Mouse (Mus musculus): ENCODE data around the gene Hunk. TPM values are rescaled to one million over a fixed set of nuclear protein-coding genes. Genes with fewer than 3 reads are reported as not detected.
A peak's percentile ranks its signal among the peaks of the same experiment; 100 is the strongest.

The Hunk gene
- total RNA-seq, 2 experiments from 2014 or later: 12.7 to 18.7 TPM

DNA sequence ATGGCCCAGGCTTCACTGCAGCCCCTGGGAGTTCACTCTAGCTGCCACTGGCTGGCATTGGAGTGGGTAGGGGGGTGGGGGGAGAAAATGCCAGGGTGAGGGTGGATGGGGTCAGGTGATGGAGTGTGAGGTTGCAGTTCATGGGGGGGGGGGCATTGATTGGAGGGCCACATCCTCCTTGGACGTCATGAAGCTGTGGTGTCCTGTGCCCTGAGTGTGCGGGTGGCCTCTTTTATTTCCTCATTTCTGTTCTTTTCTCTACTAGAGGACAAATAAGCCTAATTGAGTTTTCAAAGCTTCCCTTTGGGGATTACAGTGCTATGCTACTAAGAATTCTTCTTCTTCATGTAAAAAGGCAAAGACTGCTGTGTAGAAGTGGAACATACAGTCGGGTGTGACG is 99.8 kb downstream of the Hunk start:
- intact Hi-C loops (cut with DNase I): no loop called here
- DNase-seq (ENCODE audit: low spot score in 2 of 2): no peak

DNA sequence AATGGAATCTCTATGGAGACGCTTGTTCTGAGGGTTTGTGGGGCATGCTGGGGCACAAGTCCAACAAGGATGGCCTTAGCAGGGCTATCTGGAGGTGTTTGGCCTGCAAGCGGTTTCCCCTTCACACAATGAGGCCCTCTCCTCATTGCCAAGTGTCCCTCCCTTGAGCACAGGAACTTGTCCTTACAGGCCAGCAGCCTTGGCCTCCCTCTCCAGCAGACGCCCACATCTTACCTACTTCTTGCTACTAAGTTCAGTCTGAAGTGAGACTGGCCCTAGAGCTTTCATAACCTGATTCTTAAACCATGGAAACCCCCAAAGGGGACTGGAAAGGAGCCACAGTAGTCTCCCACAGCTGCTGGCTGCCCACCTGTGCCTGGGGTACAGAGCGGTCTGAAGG is 104.3 kb downstream of the Hunk start:
- intact Hi-C loops (cut with DNase I): no loop called here
- no peak for DNase-seq (ENCODE audit: low spot score in 2 of 2)

DNA sequence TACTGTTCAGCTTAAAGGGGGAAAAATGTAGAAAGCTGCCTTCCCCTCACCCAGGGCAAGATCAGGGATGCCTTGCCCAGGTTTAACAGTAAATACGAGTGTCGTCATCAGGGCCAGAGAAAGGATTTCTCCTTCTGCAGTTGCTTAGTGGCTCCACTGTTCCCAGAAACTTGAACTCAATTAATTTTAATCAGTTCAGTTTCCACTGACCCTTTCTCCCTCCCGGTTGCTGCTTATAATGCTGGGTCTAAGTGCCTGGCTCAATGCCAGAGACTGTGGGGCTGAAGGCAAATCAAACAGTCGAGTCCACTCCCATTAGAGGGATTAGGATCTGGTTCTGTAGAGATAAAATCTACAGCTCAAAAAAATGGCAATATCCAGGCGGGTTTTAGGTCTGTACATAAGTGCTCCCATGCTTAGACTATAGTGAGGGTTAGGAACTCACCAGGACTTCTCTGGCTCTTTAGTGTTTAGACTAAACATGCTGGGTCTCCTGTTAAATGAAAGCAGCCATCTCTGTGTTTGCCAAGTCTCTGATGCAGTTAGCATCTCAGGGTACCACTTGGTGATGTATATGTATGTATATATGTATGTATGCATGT is 106.2 kb downstream of the Hunk start:
- DNase-seq (ENCODE audit: low spot score in 2 of 2): no peak
- intact Hi-C loops (cut with DNase I): no loop called here

DNA sequence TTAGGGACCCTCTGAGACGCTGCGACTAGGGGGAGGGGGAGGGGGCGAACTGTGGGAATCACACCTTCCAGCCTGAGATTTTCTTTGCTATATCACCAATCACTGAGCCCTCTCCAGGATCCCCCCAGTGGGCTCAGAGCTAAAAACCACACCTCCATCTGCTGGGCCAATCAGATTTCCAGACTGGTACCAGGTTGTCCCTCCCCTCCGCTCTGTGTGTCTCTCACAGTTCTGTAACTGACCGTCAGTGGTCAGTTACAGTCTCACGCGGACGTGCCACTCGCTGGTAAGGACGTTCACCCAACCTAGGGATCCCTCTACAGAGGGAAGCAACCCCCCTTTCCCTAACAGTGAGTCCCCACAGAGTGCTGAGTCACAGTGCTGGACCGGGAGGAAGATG is 111.1 kb downstream of the Hunk start:
- intact Hi-C loops (cut with DNase I): loop anchor here (5.0 kb wide), 3 partner anchors 110 to 215 kb away; partner anchors contain the start of gene Hunk
- DNase-seq (ENCODE audit: low spot score in 2 of 2): no peak

DNA sequence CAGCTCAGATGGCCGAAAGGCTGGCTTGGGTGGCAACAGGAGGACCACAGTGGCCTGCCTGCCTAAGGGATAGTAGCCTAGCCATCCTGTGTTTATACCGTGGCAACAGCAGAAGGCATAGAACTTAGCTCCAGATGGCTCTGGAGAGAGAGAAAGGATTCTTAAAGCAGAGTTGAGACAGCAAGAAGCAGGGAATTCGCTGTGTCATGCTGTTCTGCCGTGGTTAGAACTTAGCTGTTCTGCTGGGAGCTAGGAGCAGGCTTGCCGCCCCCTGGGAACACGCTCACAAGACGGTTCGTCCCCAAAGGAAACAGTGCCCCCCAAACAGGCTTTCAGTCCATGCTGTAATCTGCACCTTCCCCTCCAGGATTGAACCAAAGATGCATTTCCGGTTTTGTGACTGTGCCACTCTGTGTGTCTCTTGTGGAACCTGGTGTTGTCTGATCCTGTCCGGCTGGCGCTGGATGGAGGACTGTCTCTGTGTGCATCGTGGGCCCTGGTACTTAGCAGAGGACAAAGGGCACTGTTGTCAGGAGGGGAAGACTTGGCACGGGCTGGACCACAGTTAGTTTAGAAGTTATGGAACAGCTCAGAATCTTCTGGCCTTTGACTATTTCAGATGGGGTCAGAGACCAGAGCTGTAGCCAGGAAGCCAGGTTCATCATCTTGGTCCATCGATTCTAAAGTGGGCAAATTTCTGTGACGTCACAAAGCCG is 112.1 kb downstream of the Hunk start:
- DNase-seq (ENCODE audit: low spot score in 2 of 2): peak; percentile 29 to 68

DNA sequence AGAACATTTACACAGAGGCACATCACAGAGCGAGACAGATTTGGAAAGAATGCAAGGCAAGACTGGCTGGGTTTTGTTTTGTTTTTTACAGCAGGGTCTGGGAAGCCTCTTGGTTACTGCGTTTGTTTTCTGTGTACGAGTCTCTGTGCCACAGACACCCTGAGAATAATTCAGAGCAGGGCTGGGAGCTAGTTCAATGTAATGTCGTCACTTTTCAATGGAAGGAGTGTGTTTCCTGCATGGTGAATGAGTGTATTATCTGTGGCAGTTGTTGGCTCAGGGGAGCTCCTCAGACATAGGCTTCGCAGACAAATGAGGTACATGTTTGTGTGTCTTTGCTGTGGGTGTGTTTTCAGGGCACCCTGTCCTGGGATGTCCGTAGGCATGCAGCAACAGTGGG is 115.0 kb downstream of the Hunk start:
- intact Hi-C loops (cut with DNase I): no loop called here
- no peak for DNase-seq (ENCODE audit: low spot score in 2 of 2)

More for the DNA sequence above, 112.1 kb downstream of the Hunk start:
- intact Hi-C loops (cut with DNase I): loop anchor here (5.0 kb wide), 3 partner anchors 111 to 214 kb away; partner anchors contain the start of gene Hunk

DNA sequence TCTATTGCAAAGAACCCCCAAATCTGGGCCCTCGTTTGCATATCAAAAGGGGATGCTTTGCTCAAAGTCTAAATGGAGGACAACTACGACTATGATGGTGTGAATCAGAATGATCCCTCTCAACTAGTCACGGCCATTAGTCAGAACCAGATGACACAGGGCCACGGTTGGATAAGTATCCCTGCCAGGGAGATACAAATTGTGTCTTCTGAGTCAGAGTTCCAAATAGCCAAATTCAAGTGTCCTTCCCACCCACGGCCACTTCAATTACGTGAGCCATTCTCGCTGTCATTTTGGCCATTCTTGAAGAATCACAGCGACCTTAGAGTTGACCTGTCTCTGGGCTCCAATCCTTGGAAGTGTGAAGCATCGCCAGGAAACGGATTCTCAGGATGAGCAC is 119.4 kb downstream of the Hunk start:
- intact Hi-C loops (cut with DNase I): no loop called here
- DNase-seq (ENCODE audit: low spot score in 2 of 2): no peak

DNA sequence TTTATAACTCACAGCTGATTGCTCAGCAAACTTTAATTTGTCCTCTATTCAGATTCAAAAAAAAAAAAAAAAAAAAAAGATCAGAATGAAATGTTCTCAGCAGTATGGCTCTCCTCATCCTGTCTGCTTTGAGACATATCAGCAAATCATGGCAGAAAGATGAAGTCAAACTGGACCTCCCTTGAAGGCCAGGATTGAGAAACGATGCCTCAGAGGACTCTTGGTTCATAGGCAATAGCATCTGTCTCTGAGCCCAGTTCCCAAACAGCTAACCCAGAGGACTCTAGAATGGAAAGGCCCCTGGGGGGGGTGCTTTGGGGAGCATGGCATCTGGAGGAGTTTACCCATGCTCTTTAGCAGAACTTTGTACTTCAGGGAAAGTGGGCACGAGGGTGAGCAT is 119.9 kb downstream of the Hunk start:
- no peak for DNase-seq (ENCODE audit: low spot score in 2 of 2)
- intact Hi-C loops (cut with DNase I): no loop called here

DNA sequence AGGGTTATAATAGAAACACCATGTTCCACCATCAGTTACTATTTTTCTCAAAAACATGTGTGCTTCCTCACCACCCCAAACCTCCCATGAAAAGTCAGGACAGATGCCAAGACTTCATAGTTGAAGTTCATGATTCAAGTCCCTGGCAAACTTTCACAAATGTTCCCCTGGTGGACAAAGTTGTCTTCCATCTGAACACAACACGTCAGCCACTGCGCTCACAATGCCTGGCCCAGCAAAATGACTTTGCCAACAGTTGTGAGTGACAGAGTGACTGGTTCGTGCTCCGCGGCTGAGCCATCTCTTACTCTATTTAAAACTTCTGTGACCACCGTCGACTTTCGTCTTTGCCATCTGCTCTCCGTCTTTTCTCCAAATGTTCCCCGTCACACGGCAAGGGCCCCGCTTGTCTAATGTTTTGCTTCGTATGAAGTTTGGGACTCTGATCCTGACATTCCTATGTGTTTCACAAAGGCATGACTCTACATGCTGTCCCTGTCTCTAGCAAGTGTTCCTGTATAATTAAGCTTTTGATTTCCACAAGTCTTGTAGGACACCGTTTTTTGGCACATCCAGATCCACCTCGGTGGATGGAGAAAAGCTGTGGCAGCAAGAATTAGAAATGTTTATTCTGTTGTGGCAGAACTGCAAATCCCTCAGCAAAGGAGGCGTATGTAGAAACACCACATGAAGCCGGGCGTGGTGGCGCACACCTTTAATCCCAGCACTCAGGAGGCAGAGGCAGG is 125.9 kb downstream of the Hunk start:
- no peak for DNase-seq (ENCODE audit: low spot score in 2 of 2)
- intact Hi-C loops (cut with DNase I): no loop called here

DNA sequence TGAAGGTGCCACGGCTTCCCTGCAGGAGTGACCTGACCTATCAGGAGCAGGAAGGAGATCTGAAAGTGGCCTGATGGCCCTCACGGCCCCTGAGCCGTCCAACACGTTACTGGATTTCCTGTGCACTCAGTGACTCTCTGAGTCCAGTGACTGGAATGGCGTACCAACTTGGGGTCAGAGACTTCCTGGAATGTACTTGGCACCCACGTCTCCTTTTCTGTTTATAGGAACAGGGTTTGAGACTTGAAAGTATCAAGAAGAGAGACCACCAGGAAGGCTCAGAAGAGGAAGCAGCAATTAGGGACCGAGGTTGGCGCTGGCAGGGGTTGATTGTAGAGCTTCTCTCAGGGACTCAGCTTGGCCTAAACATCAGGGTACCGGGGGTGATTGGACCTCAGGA is 131.2 kb downstream of the Hunk start:
- intact Hi-C loops (cut with DNase I): no loop called here
- DNase-seq (ENCODE audit: low spot score in 2 of 2): no peak

DNA sequence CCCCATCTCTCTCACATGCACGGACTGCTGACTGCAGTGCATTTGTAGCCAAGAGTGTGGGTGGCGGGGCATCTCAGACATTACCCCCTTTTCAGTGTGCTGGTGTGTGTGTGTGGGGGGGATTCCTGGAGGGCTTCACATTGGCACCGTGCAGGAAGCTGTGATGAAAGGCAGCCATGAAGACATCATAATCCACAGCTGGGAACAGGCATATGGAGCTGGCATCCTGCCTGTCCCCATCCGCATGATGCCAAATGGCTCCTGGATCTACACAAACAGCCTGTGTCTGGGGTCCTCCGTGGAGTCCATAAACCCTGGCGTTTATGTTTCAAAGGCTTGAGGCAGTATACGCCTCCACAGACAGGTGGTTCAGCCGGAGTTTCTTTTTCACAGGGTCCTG is 132.4 kb downstream of the Hunk start:
- intact Hi-C loops (cut with DNase I): no loop called here
- peak in 1 of 2 experiments; percentile 26 for DNase-seq (ENCODE audit: low spot score in 2 of 2)

DNA sequence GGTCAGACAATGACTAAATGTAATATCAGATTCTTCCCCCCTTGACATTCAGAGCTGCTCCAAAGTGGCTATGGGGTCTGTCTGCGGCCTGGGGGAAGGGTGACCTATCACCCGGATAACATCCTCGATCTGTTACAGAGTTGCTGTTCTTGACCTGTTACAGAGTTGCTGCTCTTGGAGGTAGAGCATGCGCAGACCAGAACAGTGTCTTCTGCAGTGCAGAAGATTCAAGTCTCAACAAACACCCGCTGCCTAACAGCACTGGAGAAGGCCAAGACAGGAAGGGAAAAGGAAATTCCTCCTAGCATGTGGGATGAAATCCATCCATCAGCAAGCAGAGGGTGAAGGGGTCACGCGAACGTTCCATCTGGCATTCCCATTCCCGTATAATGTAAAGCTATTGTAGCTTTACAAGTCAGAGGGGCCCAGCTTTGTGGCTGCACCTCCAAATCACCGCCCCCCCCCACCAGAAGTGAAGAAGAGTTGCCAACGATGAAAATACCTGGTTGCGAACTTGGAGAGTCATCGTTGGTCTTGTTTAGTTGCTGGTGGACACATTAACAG is 133.0 kb downstream of the Hunk start:
- no peak for DNase-seq (ENCODE audit: low spot score in 2 of 2)
- intact Hi-C loops (cut with DNase I): no loop called here

DNA sequence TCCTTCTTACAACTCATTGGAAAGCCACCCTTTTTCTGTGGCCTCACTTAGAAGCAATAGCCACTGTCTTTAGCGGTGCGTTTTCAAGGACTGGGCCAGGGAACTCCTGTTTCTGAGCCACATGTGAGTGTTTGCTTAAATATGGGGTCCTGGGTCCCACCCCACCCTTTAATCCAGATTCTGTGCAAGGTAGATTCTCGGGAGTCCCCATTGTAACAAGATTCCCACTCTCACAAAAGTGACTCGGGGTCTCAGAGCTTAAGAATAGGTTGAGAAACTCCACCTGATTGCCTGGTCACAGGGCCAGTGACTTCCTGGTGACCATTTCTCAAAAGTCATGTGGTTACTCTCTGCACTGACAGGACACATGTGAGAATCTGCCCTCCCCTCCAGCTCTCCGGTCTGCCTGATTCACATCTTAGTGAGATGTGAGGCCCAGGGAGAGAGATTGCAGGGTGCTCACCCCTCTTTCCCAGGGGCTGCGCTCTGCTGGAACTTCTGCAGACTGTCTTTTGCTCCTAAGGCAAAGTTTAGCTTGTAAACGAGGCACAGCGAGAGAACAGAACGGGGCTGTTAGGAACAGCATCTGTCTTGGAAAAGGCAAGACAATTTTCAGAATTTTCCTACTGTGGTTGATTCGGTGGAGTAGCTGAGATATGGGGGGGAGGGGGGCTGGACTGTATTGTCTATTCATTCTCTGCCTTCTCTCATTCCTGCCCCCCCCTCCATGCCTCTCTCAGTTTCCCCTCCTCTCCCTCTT is 135.6 kb downstream of the Hunk start:
- intact Hi-C loops (cut with DNase I): no loop called here
- DNase-seq (ENCODE audit: low spot score in 2 of 2): no peak

DNA sequence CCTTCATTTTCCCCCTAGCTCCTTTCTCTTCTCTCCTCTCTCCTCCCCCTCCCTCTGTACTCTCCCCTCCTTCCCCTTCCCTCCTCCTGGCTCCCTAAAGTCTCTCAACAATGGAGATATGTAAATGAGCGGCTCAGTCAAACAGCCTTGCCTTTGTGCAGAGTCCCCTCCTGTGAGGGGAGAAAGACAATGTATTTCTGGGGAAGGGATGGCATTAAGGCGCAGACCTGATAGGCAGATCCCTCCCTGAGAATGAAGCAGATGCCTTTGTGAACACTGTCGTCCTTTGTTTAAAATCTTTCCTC is 136.1 kb downstream of the Hunk start:
- intact Hi-C loops (cut with DNase I): no loop called here
- no peak for DNase-seq (ENCODE audit: low spot score in 2 of 2)

DNA sequence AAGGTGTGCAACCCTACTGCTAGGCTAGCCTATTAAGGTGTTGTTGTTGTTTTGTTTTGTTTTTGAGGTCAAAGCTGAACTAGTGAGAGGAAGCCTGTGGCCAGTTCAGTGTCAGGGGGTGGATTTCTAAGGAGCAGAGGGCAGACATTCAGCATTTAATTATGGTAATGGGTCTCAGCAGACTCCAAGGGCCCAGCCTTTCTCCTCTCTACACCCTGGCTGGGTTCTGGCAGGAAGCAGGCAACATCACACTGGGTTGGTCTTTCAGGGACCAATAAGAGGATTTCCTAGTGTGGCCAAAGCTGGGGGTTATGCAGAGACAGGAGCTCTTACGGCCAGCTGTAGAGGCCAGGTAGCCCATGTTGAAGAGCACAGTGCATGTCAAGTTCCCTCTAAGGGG is 136.8 kb downstream of the Hunk start:
- intact Hi-C loops (cut with DNase I): no loop called here
- no peak for DNase-seq (ENCODE audit: low spot score in 2 of 2)

DNA sequence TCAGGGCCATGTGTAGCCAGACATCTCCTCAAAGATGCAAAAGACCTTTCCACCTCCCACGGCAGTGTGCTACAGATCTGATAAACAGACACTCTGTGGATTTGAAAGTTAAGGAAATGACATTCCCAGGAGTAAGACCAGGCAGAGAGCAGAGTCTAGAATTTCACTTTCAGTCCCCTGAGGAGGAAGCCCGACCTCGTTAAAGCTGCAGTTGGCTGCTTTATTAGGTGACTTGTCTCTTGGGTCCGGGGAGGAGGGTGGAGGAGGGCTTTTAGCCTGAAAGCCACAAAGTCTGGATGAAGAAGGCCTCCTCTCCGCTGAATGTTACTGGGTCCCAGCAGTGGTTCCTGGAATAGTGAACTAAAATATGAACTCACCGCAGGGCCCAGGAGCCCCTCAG is 137.6 kb downstream of the Hunk start:
- intact Hi-C loops (cut with DNase I): no loop called here
- DNase-seq (ENCODE audit: low spot score in 2 of 2): no peak

DNA sequence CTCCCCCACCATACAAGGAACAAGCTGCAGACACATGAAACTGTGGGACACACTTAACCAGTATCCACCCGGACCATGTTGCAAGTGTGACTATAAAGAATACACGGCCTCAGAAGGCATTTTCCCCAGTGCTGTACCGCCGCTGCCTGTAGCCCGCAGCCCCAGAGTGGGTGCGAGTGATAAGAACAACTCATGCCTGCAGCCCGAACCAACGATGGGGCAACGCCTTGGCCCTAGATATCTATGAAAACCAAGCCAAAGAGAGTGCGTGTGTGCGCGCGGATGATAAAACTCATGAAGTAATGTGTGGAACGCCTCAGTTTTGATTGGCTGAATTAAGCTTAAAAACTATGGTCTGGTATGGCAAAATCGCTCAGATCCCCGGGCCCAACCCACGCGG is 138.1 kb downstream of the Hunk start:
- no peak for DNase-seq (ENCODE audit: low spot score in 2 of 2)
- intact Hi-C loops (cut with DNase I): no loop called here

DNA sequence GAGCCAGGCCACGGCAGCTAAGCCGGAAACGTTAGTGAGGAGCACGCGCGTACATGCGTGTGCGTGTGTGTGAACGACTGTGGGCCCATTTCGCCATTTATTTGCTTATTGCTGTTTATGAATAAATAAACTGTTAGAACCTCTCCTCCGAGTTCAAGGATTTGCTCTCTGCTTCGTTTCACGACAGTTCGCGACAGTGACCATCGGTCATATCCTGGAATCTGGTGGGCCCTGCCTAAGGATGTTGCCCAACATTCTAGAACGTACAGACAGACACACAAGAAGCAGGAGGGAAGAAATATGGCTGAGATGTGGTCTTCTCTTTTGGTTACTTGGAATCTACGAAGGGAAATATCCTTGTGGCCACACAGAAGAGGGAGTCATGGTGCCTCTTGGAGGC is 138.6 kb downstream of the Hunk start:
- DNase-seq (ENCODE audit: low spot score in 2 of 2): no peak
- intact Hi-C loops (cut with DNase I): no loop called here

DNA sequence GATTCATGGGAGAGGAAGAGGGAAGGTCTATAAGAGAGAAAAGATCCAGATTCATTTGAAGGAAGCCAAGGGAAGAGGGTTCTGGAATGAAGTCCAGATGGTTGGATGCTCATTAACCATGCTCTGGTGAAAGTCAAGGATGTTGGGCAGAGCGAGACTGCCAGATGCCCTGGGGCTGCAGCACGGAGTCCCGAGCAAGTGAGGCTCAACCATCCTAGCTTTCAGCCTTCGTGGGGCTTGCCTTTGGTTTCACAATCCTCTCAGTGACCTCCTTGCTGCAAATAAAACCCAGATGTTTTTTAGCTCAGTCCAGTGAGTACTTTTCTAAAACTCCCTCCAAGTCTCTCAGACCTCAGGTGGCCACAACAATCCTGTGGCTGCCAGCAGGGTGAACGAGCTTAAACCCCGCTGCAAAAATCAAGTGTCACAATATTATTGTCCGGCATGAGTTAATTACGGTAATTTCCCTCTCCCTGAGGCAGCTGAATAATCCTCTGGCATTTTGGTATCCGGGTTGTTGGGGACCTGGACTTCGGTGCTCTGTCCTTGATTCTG is 147.4 kb downstream of the Hunk start:
- intact Hi-C loops (cut with DNase I): no loop called here
- no peak for DNase-seq (ENCODE audit: low spot score in 2 of 2)

DNA sequence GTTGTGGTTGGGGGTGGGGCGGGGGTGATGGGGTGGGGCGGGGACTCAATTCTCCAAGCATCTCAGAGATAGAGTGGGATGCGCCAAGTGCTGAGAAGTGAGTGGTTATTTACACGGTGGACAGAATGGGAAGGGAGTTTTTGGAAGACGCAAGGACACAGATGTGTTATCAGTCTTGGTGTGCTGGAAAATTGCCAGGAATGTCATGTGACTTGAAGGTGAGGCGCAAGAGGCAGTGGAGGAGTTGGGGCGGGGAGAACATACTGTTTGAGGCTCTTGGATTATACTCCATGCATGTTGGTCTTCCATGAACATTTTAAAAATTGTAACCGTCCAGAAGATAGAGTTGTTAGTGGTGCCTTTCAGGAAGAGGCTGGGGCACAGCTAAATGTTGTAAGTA is 148.8 kb downstream of the Hunk start:
- no peak for DNase-seq (ENCODE audit: low spot score in 2 of 2)
- intact Hi-C loops (cut with DNase I): no loop called here

Measured in left cerebral cortex, postnatal 25 days (tissue).